ENCODE assay signal across 10 mouse cellular contexts in the genomic region with DNA sequence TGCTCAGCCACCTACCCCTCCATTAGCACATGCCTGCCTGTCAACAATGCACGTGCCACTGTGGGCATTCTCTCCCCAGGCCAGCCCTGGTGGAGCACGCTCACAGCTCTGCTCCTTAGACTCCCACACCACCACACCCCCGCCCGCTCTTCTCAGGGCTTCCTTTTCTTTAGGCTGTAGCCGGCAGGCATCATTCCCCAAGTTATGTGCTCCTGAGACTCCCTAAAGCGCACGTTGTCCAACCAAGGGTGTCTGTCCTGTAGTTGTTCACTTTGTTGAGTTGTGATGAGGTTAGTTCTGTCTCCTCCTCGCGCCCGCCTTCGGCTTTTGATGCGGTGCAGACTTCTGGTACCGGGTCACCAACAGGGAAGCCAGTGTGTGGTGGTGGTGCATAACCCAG.
DNase-seq lines count a peak whose midpoint lies in the region; ATAC-seq and TF ChIP-seq lines count a peak whose summit lies in the region.
"Had no signal": no experiment of that assay in that cellular context is flagged by ENCODE, and none has a peak within 500 bp of the region (broad histone marks: within the 10 kb centered on the region; RNA-seq: fewer than 3 reads in every experiment).

No protein-coding gene starts in this region.

- H3K9me3 ChIP-seq in kidney, embryonic 16.5 days (ENCODE audit: low read length): no peaks in the 10 kb centered on the region
- no peaks in the 10 kb centered on the region for H3K9me3 ChIP-seq in midbrain, embryonic 15.5 days

- peaks cover 36% of the 10 kb centered on the region for H3K4me1 ChIP-seq in kidney, embryonic 16.5 days (ENCODE audit: insufficient read depth, low read length)
- H3K4me1 ChIP-seq in kidney, adult 2 months (ENCODE audit: control insufficient read depth, insufficient read depth, low read length): no peaks in the 10 kb centered on the region
- H3K4me1 ChIP-seq in midbrain, embryonic 15.5 days: peaks cover 61% of the 10 kb centered on the region

- H3K27me3 ChIP-seq in kidney, embryonic 16.5 days (ENCODE audit: insufficient read depth, low read length): peaks cover 72% of the 10 kb centered on the region
- peaks cover 4% of the 10 kb centered on the region; the same call in 1 of the 2 replicates for H3K27me3 ChIP-seq in kidney, adult 2 months (replicated peaks; ENCODE audit: control insufficient read depth, insufficient read depth, low read length)
- 0 out of 2 replicates have a peak, but pooled peaks cover 6% of the 10 kb centered on the region for H3K27me3 ChIP-seq in midbrain, embryonic 15.5 days (replicated peaks)

- H3K4me3 ChIP-seq in kidney, embryonic 16.5 days (ENCODE audit: low read length): peak overlapping the region; percentile 22; the same call in 1 of the 2 replicates
- H3K4me3 ChIP-seq in kidney, adult 2 months (ENCODE audit: insufficient read depth, low read depth, low read length): no peak overlapping the region
- peak overlapping the region; percentile 1 for H3K4me3 ChIP-seq in midbrain, embryonic 15.5 days
- H3K4me3 ChIP-seq: myocyte had no signal

- no peak for TF ChIP-seq CTCF in kidney, adult 2 months (conservative IDR thresholded peaks at IDR 0.05; ENCODE audit: insufficient read depth, insufficient read length, low read depth, low read length)

- peak; percentile 52; the same call in 1 of the 2 replicates for ATAC-seq in kidney, embryonic 16.5 days (ENCODE audit: low FRiP score, low TSS enrichment)
- peak; percentile 40 for ATAC-seq in common myeloid progenitor, adult 5-6 weeks (replicated peaks; ENCODE audit: low read depth, poor library complexity, severe bottlenecking)
- peak; percentile 39 to 44; a peak in 2 of 4 replicates for ATAC-seq in hematopoietic stem cell, adult 5-6 weeks (replicated peaks in 1 of 2; ENCODE audit: insufficient read depth in 1 of 2, low FRiP score in 2 of 2, low TSS enrichment in 1 of 2, low read depth in 1 of 2, poor library complexity in 2 of 2, severe bottlenecking in 2 of 2)
- 0 out of 2 replicates have a peak, but pooled peaks have one; percentile 34 for ATAC-seq in midbrain, embryonic 15.5 days (replicated peaks)
- no peak for ATAC-seq in granulocyte monocyte progenitor cell, adult 5-6 weeks (replicated peaks; ENCODE audit: poor library complexity, severe bottlenecking)

- TF ChIP-seq POLR2A in kidney, adult 2 months (IDR thresholded peaks at IDR 0.05; ENCODE audit: low read depth, low read length): no peak

- H3K9ac ChIP-seq in kidney, embryonic 16.5 days (replicated peaks; ENCODE audit: low read length): no peak overlapping the region
- H3K9ac ChIP-seq in midbrain, embryonic 15.5 days: peak overlapping the region; percentile 32

- H3K36me3 ChIP-seq in kidney, embryonic 16.5 days (ENCODE audit: insufficient read depth, low read length): no peaks in the 10 kb centered on the region
- no peaks in the 10 kb centered on the region for H3K36me3 ChIP-seq in kidney, adult 2 months (ENCODE audit: control insufficient read depth, insufficient read depth, low read length)
- no peaks in the 10 kb centered on the region for H3K36me3 ChIP-seq in midbrain, embryonic 15.5 days (replicated peaks)

- 0 out of 2 replicates have a peak overlapping the region, but pooled peaks have one; percentile 3 for H3K4me2 ChIP-seq in kidney, embryonic 16.5 days (replicated peaks; ENCODE audit: low read depth, low read length)
- H3K4me2 ChIP-seq in midbrain, embryonic 15.5 days: peak overlapping the region; percentile 53

- no peak for DNase-seq in kidney, adult 2 months
- DNase-seq in testis, postnatal 10 days (ENCODE audit: low spot score): no peak
- no peak for DNase-seq in urinary bladder, postnatal 14 days (ENCODE audit: low spot score)
- DNase-seq: kidney, adult 18-20 months had no signal

- no peak overlapping the region for H3K27ac ChIP-seq in kidney, embryonic 16.5 days (ENCODE audit: low read length)
- no peak overlapping the region for H3K27ac ChIP-seq in kidney, adult 2 months (ENCODE audit: insufficient read depth, low read depth, low read length)
- peak overlapping the region; percentile 81 for H3K27ac ChIP-seq in midbrain, embryonic 15.5 days

- 5% methylated on average over 13 of the region's 13 CpGs for WGBS in kidney, embryonic 16.5 days
- 11% methylated on average over 13 of the region's 13 CpGs for WGBS in kidney, adult 2 months
- 2% methylated on average over 13 of the region's 13 CpGs for WGBS in midbrain, embryonic 15.5 days
